Mouse (Mus musculus) heart, postnatal 10 days (tissue): Measurements from ENCODE around the gene Taz. TPM values are rescaled to one million over a fixed set of nuclear protein-coding genes. Genes with fewer than 3 reads are reported as not detected.
A peak's percentile ranks its signal among the peaks of the same experiment; 100 is the strongest.

Source experiments
- DNase-seq, 2 experiments: peaks; one replicate each; pipeline ENCODE4 v3.0.0; 2021
- intact Hi-C: fragments of 180-260 bp; cut with DNase I; formaldehyde crosslinking; loops from one replicate; pipeline ENCODE4 v1.15.1; 2025
- total RNA-seq, 2 experiments: library from RNA; stranded (reverse); gene quantifications; 2 replicates each; pipeline ENCODE4 v1.2.3; 2021

The Taz gene
- 10 to 100 TPM; 40.4 to 44.1 TPM for total RNA-seq

DNA sequence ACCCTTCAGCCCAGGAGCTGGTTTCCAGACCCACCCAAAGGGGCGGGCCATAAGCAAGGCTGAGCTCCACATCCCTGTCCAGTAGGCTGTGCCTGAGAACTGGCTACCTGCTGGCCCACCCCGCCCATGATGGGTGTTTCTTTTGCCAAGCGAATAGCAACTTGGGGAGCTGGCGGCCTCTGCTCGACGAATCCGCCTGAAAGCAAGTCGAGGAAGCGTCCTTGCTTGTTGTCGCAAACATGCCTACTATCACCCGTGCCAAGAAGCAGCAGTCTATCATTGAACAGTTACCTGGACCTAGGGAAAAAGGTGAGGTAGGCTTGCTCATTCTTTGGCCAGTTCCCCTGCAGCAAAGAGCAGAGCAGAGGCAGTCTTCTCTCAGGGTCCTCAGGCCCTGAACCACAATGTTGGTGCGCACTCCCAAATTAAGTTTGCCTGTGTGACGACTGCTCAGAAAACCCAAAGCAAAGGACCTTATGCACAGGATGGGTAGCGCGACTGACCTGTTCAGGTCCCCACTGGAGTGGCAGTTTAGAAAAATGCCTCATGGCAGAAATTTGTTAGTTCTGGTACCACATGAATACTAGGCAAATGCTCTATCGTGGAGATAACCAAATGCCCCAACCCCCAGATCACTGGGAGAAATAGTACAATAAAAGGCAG lies at the start of gene Taz, which contains the start of gene Dnase1l1:
TSS of gene Taz (plus strand) at position 181 of the 663 bp plus-strand sequence.
TSS of gene Dnase1l1 (minus strand) at position 606 of the 663 bp plus-strand sequence.
- intact Hi-C loops = loop anchor here (2.0 kb wide), 1 partner anchor 33 kb away; the partner anchor contains the start of gene Flna
- DNase-seq = peak; percentile 80 to 84

DNA sequence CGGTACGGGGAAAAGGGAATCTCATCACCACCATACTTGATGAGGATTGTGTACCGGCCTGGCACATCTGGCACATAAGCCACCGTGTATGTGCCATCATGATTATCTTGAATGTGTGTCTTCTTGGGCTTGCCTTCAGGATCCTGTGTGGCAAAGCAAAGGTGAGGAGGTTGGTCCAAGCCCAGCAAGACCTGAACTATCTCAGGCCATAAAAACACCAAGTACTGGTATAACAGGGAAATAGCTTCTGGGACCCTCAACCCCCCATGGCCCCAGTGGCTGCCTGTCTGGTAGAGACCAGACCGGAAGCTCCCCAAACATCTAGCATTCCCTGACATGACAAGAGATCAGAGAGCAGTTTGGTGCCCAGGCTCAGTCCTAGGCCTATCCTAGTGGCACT lies 48.5 kb upstream of the Taz start:
- intact Hi-C loops = no loop called here
- DNase-seq = no peak

DNA sequence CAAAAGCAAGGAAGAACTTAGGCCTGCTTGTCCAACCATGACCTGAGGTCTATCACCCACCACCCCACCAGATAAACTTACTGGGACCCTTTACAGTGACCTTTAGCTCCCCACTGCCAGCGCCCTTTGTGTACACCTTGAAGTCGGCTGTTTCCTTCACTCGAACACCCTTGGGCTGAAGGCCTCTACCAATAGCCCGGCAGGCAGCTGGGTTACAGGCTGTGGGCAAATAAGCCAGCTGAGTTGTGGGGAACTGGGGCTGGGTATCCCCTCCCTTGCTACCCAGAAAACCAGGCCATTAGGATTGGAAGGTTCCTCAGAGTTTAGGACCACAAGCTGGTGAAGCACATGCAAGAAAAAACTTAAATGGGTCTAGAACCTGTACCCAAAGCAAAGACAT lies 41.4 kb upstream of the Taz start:
- intact Hi-C loops = loop anchor here (10.0 kb wide), 2 partner anchors 126 to 456 kb away; partner anchors contain the start of genes Idh3g and Ssr4
- DNase-seq = no peak

DNA sequence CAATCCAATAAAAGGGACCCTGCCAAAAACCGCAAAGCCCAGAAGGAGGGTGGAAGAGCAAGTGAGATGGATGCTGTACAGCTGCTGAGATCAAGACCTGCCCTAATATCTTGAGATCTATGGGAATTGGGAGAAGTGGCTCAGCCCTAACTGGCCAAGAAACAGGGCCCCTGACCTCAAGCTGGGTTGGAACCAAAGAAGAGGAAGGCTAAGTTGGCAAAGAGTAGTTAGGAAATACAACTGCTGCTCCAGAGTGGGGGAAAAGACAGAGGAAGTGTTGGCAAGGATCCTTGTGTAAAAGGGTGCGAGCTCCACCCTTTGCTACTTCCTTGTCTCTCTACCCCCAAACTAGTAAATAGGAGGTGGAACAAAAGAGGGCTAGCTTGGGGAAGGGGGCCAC lies 38.3 kb upstream of the Taz start:
- DNase-seq = peak; percentile 13 to 14
- intact Hi-C loops = loop anchor here (10.0 kb wide), 2 partner anchors 129 to 459 kb away; partner anchors contain the start of genes Idh3g and Ssr4

DNA sequence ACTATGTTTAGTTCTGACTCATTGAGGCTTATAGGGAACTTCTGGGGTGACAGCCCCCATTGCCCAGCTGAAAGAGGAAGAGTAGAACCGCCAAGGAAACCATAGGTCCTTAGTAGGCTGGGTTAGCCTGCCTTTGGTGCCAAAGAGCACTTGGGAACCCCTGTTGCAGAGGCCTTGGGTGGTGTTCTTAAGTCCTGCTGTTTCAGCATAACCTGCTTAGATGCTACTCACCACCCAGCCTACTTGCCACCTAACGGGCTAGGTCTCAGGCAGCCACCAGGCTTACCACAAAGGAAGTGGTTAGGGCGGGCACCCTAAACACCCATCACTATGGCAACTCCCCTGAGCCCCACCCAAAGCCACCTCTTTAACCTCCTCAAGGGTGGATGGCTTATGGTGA lies 37.9 kb upstream of the Taz start:
- intact Hi-C loops = loop anchor here (10.0 kb wide), 2 partner anchors 129 to 459 kb away; partner anchors contain the start of genes Idh3g and Ssr4
- peak; percentile 28 to 38 for DNase-seq

DNA sequence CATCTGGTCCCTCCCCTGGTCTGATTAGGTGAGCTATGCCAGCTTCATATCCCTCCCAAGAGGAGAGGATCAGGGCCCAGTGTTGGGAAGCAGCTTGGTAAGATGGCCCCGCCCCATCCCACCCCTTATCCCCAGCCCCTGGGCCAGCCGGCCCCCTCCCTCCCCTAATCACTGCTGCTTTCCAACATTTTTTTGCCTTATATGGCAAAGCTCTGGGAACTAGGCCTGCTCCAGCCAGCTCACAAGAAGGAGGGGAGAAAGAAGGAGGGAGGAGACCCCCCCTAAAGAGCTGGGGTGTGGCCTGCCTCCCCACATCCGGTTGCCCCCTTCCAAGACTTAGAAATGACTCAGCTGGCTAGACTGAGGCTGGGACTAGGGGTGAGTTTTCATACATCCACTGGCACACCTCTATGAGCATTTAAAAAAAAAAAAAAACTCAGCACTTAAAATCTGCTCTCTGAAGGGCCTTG lies 37.1 kb upstream of the Taz start:
- intact Hi-C loops = loop anchor here (1.0 to 10.0 kb wide), 4 partner anchors 130 to 460 kb away; partner anchors contain the start of genes Fam3a, Idh3g, Ikbkg and Ssr4
- peak; percentile 67 to 76 for DNase-seq

DNA sequence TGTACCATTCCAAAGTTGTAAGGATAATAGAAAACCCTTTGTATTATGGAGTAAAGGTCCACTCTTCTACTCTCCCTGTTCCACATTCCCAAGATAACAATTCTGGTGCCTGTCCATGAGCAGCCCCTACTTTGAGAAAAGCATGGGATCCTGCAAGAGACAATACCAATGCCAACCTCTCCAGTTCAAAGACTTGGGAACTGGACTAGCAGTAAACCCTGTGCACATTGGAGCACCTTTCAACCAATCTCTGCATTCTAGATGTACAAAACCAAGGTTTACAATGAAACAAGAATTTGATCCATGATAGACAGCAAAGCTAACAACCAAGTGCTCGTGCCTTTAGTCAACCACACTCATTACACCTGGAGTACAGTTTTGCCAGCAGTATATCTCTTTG lies 36.6 kb upstream of the Taz start:
- intact Hi-C loops = loop anchor here (1.0 to 10.0 kb wide), 4 partner anchors 130 to 460 kb away; partner anchors contain the start of genes Fam3a, Idh3g, Ikbkg and Ssr4
- peak in 1 of 2 experiments; percentile 16 for DNase-seq

DNA sequence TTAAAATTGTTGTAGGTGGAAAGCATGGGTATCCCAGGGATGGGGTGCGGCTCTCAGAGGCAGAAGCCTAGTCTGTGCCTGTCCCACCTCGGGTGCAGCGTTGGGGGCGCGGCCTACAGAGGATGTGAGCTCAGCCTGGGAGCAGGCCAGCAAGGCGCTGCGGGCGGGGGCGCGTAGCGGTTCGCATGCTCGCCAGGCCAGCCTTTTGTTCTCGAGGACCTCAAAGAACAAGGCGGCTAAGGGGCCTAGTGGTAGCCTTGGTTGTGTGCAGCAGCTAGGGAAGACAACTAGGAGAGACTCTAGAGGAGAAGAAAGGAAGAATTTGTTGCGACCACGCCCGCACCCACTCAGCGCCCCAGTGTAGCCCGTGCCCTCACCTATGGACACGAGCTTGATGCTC lies 36.0 kb upstream of the Taz start:
- DNase-seq = peak; percentile 89
- intact Hi-C loops = loop anchor here (1.0 to 10.0 kb wide), 5 partner anchors 25 to 461 kb away; partner anchors contain the start of genes Fam3a, Idh3g, Ikbkg and Rpl10

DNA sequence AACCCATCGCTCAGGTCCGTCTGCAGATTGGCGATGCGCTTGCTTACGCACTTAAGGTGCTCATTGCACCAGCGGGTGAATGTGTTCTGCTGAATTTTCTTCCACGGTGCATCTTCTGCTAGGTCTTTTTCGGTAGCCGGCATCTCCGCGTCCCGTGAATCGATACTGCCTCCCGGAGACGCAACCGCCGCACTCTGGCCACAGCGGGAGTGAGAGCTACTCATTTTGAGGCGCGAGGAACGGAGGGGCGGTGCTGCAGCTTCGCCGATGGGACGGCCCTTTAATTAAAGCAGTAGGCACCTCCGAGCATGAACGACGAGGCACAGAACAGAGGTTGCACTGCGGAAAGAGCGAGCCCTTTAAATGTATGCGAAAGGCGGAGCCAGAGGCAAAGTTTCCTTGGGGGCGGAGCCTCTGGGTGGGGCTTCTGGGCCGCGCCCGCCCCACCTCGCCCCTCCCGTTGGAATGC lies 35.5 kb upstream of the Taz start:
- intact Hi-C loops = loop anchor here (2.0 to 10.0 kb wide), 4 partner anchors 25 to 461 kb away; partner anchors contain the start of genes Fam3a, Idh3g, Ikbkg and Rpl10
- peak; percentile 87 to 90 for DNase-seq

DNA sequence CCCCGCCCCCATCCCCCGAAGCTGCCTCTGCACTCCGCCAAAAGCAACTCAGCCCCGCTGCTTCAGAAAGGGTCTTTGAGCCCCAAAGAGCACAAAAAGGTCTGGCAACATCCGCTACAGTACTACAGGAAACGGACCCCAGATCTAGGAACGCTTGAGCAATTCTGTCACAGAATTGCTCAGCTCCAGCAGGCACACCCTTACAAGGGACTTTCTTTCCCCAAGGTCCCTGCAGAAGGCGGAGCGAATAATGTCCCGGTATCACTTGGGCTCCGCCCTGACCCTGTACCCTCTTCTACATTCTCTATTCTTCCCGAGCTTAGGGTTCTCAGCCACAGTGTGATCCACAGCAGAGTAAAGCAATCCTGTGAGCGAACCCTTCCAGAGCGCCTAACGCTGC lies 35.0 kb upstream of the Taz start:
- intact Hi-C loops = loop anchor here (2.0 to 10.0 kb wide), 4 partner anchors 24 to 462 kb away; partner anchors contain the start of genes Fam3a, Idh3g, Ikbkg and Rpl10
- DNase-seq = no peak

DNA sequence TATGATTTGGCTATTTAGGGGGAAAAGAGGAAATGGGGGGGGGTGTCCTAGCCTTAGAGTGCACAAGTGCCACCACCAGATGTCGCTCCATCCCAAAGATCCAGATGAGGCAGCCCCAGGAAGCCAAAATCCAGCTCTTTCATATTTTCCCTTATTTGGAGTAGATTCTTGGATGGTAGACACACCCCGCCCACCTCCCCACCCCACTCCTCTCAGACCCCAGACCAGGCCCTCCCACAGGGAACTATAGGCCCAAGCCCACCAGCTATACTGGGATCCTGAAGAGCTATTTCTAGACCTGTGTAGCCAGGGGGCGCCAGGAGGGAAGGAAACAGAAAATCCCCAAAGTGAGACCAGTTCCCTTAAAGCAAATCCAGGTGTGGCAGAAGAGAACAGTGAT lies 33.1 kb upstream of the Taz start:
- intact Hi-C loops = loop anchor here (1.0 to 10.0 kb wide), 5 partner anchors 34 to 464 kb away; partner anchors contain the start of genes Dnase1l1, Fam3a, Idh3g and Ikbkg
- peak; percentile 69 to 79 for DNase-seq

DNA sequence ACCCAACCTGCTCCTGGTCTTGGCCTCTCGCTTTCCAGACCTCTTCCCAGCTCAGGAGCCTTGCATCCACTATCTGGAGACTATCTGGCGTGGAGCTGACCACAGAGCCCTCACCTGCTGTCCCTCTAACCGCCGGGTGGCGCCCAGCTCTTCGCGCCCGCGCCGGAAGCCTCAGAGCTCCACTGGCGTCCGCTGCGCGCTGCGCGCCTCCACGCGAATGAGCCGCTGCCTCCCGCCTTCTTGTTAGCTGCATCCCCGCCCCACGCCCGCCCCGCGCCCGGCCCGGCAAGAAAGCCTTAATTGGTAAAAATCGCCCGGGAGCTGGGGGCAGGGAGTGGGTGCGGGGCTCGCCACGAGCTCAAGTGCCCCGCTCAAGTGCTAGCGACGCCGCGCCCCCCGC lies 32.1 kb upstream of the Taz start, which contains the start of gene Flna:
TSS of gene Flna (minus strand) at position 206 of the 400 bp plus-strand sequence.
- DNase-seq = peak; percentile 72 to 76
- intact Hi-C loops = loop anchor here (2.0 to 10.0 kb wide), 4 partner anchors 33 to 465 kb away; partner anchors contain the start of genes Dnase1l1, Fam3a, Idh3g and Ikbkg

DNA sequence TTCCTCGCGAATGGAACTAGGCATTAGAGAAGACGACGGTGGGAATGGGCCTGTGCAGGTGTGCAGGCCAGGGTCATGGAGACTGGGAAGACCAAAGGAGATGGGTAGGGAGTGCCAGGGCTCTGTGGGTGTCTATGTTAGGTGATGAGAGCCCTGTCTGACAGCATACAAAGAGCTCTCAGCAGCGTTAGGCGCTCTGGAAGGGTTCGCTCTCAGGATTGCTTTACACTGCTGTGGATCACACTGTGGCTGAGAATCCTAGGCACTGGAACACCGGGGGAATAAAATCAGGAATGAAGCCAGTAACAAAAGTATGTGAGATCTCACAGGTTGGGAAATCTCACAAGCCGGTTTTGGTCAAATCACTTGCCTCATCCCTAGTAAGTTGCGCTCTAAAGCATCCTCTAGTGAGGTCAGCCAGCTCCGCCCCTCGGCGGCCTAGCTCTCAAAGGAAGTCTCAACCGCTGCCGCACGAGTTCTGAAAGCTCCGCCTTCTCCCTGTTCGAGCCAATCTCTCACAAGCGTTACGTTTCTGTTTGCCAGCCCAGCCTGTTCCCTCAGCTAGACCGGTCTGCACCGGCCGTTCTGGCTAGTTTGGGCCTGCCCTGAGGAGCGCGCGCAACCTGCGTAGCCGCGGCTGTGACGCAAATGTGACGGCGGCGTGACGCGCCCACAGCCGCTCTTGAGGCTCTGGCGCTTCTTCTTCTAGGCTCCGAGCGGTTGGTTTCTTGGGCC lies 27.4 kb upstream of the Taz start, which contains the start of gene Emd:
TSS of gene Emd (plus strand) at position 535 of the 735 bp plus-strand sequence.
- intact Hi-C loops = no loop called here
- peak; percentile 91 for DNase-seq

DNA sequence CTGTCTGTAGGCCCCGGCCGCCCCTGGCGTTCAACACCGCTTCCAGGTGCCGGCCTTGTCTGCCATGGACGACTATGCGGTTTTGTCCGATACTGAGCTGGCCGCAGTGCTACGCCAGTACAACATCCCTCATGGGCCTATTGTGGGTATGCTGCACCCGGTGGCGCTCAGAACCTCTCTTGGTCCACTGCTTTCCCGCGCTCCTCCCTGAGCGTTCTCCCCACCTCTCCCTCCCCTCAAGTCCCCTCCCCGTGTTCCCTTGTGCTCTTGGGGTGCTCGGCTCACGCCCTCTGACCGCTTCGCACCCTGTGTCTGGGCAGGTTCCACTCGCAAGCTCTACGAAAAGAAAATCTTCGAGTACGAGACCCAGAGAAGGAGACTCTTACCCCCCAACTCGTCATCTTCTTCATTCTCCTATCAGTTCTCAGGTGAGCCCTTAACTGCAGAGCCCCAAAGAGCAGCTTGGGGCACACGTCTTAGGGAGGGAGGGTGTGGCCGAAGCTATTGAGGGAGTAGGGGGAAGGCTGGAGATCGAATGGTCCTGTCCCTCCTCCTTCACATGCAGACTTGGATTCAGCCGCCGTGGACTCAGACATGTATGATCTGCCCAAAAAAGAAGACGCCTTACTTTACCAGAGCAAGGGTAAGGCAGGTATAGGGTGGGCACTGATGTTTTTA lies 26.7 kb upstream of the Taz start:
- intact Hi-C loops = no loop called here
- no peak for DNase-seq

DNA sequence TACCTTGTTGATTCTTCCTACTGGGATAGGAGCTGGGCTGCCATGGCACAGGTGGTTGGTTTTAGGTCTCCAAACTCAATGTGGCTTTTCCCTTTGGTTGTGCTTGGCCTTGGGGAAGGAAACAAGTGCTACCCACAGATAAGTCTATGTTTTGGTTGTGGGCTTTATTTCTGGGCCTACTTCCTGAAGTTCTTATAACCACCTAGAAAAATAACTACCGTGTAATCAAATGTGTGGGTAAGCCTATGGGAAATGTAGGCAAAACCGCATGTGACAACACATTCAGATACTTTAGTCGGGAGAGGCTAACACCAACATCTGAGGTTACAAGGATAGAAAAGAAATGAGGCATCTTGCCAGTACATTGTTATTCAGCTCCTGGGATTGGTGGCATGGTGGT lies 24.0 kb upstream of the Taz start:
- intact Hi-C loops = no loop called here
- DNase-seq = no peak

DNA sequence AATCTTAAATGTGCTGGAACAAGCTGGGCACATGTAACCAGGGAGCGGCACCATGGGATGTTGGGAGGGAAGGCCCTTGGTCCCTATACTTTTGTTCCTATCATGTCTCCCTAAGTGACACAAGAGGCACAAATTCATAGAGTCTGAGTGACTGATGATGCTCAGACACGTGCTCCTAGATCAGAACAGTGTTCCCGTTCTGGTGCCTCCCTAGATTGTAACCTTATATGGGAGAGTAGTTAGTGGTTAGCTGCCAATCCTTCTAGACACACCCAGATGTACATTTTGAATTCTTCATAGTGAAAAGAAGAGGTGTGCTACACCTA lies 12.0 kb upstream of the Taz start:
- no peak for DNase-seq
- intact Hi-C loops = loop anchor here (2.0 to 5.0 kb wide), 2 partner anchors 23 to 43 kb away; partner anchors contain the start of gene Fam50a

DNA sequence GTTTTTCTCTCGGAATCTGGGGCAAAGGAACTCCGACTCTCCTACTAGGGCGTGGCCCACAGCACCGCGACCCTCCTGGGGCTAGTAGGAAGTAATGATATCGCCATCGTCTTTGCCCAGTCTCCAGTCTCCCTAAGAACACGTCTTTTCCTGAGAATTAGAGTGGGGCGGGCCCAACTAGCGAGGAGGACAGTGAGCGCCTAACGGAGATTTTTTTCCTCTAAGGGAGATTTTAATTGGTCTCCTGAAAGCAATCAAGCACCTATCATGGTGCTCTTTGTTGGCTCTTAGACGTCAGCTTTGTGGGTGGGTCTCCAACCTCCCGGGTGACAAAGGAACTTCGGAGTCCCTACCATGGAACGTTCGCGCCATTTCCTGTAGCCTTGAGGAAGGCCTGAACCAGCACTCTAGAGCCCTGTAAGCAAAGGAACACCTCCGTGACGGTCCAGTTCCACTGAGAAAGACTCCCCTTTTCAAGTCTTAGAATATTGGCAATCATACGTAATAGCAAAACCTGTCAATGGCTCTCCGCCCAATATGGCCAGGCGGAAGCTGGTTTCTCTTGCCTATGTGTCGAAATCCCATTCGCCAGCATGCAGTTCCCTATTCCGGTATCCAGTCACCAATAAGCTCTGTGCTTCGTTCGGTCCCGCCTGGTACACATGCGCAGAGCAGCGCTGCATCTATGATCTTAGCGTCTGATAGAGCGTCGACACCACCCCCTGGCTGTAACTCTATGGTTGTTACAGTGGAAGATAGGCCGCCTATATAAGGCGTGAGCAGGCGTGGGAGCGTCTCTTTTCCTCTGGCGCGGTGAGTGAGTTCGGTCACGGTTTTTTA lies 11.4 kb upstream of the Taz start, which contains the start of gene Rpl10:
TSS of gene Rpl10 (plus strand) at position 751 of the 840 bp plus-strand sequence.
- intact Hi-C loops = loop anchor here (2.0 to 5.0 kb wide), 2 partner anchors 23 to 42 kb away; partner anchors contain the start of gene Fam50a
- DNase-seq = peak; percentile 91 to 94

DNA sequence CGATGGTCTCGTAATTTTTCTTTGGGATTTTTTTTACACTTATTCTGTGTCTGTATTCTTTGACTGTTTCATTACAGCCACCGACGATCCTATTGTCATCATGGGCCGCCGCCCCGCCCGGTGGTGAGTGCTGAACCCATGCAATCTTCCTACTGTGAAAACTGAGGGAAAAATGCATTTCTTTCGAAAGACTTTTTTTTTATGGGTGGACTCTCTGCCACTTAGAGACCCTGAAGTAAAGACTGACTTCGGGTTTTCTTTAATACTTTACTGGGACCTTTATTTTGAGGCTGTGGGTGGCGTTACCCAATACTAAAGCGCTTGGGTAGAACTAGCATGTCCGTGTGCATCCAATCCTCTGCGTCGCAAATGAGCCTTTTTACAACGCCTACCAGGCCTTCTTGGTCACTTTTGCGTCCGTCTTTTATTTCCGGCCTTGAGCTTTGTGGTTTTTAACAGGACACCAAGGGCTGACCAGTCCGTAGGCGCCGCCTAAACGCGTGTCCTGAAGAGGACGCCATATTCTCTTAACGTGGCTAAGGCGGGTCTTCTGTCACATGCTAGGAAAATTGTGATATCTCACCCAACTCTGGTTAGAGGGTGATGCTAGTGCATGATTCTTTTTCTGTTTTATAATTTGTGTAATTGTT lies 10.7 kb upstream of the Taz start:
- DNase-seq = peak; percentile 39 to 51
- intact Hi-C loops = loop anchor here (2.0 to 5.0 kb wide), 2 partner anchors 24 to 41 kb away; partner anchors contain the start of gene Fam50a
